Mouse (Mus musculus) mouse embryonic stem cell (cell line): ENCODE results near the gene Fntb.

Experiments used
- in situ Hi-C, 2 experiments: fragments of 300-500 bp; cut with MboI; formaldehyde crosslinking; loops; 1 replicate in 1 of 2; 3 replicates in 1 of 2; pipeline ENCODE4 v1.14.3; 2019 to 2020; ENCODE audit warnings: low sequenced_read_pairs in 2 of 2, low pct_unique_long_range_greater_than_20kb in 1 of 2, mixed read lengths in 1 of 2; ENCODE audit not compliant: unreplicated experiment in 1 of 2

Fntb gene

DNA sequence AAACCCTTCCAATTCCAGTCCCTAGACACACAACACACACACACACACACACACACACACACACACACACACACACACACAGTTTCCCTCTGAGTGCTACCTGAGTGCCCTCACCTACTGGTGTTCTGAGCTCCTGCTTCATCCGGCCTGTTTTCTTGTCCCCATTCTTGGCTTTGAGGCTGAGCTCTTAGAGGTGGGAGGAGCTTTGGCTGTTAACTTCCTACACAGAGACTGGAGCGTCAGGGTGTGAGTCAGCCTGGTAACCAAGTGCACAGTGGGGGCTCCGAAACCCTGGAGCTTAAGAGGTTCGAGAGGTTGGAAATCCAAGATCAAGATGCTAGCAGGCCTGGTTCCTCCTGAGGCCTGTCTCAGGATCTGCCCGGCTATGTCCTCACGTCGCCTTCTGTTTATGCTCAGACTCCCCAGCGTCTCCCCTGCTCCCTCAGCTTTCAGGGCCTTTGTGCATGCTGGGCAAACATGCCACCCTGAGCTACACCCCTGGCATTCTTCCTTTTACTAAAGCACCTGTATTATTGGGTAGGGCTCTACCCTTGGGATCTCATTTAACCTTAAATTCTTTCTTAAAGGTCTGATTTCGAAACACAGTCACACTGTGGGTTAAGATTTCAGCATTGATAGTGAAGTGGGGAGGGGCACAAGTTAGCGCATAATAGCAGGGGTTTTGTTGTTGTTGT is 102.3 kb downstream of the Fntb start:
- in situ Hi-C loops = no loop called here

DNA sequence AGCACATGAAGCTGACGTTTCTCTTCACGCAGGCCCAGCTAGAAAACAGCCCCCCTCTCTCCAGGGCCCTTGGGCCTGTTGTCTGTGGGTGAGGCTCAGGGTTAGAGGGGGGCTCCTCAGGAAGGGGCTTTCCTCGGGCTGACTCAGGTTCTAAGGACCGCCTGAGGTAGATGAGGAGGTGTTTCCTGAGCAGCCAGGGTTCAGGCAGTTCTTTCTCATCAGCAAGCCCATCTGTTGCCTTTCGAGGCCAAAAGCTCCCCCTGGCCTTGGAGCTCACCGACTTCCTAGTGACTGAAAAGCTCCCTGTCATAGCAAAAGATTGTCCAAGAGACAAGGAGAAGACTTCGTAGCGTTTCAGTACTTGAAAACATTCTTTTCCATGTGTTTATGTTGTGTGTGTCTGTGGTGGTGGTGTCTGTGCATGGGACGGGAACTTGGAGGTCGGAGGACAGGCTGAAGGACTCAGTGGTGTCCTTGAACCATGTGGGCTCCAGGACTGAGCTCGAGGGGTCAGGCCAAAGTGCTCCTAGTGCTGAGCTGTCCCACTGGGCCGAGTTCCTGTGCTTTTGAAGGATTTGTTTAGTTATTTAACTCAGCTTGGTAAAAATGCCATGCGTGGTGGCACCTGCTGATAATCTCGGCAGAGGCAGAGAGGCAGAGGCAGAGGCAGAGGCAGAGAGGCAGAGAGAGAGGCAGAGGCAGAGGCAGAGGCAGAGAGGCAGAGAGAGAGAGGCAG is 103.2 kb downstream of the Fntb start:
- in situ Hi-C loops = no loop called here

DNA sequence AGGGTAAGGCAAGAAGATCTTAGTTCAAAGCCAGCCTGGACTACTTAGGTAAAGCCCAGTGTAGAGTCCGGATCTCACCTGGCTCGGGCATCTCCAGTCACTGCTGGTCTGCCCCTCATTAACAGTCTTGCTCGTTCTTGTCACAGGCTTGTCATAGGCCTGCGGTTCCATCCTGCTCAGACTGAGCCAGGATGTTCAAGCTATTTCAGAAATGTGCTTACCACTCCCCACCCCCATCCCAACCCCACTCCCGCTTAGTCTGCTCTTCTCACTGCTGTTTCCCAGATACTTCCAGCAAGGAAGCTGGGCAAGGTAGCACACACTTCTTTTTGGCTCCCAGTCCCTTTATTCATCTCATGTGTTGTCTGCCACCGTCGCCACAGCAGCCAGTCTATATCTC is 104.2 kb downstream of the Fntb start:
- in situ Hi-C loops = no loop called here

DNA sequence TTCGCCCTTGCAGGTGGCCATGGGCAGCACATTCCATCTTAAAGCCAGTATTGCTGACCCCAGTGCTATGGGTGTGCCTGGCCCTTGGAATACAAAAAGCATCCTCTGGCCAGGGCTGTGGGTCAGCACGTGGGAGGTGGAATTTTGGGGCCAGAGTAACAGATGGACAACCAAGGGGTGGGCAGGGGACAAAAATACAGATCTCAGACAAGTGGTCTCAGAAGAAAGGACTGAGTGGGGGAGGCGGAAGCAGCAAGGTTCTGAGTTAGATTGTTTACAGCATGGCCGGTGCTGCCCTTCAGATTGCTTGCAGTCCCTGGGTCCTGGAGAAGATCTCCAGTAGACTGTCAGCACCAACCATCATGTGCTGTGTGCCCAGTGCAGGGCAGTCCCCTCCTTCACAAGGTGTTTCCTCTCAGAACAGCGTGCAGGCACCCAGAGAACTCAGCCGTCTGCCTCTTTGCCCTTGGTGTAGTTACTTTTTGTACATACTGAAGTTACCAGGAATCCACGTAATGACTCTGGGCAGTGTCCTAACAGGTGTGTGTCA is 107.5 kb downstream of the Fntb start:
- in situ Hi-C loops = no loop called here

DNA sequence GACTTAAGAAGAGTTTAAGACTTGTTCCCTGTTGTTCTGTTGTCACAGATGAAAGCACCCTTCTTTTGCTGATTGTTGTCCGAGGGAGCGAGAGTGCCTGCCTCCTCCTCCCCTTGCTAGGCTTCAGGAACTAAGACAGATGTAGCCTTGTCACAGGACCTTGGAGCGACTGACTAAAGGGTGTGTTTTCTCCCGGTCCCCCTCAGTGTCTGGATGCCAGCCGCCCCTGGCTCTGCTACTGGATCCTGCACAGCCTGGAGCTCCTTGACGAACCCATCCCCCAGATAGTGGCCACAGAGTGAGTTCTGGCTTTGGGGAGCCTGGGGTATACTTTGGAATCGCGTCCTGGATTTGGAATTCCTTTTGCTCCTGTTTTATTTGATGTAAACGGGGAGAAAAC is 109.4 kb downstream of the Fntb start:
- in situ Hi-C loops = no loop called here

DNA sequence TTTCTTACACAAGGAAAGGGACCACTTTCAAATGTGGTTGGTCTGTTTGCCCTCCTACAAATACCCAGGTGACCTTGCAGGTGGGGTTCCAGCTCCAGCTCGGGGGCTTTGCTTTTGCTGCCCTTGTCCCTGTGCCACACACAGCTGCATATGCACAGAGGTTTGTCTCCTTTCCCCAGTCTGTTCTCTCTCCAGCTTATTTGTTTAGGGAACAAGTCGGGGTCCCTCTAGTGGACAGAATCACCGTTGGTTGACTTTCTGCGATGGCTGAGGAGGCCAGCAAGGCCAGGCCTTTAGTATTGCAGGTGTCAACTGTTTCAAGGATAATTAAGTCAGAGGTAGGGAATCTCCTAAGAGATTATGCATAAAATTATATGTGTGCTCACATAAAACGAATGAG is 113.9 kb downstream of the Fntb start:
- in situ Hi-C loops = no loop called here

DNA sequence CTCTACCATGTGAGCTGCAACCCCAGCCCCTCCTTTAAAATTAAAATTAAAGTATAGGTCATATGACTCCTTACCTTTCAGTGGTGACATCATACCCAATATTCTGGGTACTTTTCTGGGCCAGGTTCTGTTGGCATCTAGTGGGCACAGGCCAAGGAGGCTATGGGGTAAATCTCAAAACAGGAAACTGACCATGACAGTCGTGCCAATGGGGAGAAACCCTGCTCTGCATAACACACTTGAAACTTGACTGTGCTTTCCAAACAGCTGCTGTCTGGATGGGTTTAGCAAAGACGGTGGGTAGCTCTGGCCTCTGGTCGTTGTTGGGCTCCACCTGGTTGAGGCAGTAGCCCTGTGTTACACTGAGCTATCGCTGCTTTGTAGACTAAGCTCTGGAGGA is 114.7 kb downstream of the Fntb start:
- in situ Hi-C loops = no loop called here

DNA sequence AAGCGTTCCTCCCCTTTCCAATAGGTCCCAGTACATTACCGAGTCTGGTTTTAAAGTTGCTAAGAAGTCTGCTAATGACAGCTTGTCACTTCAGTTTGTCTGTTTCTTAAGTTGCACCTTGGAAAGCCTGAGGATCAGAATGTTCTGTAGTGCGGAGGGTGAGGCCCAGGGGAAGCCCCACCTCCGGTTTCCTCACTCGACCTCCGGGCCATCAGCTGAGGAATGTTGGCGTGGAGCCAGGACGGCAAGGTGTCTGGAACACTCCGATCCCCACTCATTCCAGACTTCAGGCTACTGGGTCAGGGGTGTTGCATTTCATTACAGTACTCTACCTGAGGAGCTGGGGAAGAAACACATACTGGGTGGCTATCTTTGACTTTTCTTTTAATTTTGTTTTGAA is 118.4 kb downstream of the Fntb start:
- in situ Hi-C loops = no loop called here

DNA sequence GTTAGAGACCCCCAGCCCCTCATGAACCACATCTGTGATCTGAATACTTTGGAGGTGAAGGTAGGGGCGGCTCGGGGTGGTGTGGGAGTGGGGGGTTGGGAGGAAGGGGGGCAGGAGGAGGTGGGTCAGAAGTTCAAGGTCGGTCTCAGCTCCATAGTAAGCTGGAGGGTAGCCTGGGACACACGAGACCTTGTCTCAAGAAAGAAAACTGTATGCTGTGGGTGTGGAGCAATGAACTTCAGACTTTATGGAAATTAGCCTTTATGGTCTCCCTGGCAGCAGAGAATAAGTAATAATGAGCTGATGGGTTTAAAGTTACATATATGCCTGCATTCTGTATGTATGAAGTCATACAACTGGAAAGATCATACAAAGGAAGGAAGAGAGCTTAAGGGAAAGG is 119.7 kb downstream of the Fntb start:
- in situ Hi-C loops = no loop called here

DNA sequence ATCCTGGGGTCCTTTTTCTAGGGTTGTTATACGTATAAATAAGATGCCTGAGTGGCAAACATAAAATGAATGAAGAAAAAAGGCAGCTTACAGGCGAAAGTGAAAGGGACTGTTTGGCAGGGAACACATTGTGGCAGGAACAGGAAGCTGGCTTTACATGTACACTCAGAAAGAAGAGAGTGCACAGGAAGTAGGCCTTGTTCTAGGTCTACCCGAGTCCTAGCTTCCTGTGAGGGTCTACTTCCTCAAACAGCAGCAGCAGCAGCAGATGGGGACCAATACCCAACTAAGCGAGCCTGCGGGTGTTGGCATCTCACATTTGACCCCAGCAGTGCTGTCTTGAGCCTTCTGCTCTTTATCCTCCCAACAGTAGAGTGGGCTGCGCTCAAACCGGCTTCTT is 121.4 kb downstream of the Fntb start:
- in situ Hi-C loops = no loop called here

DNA sequence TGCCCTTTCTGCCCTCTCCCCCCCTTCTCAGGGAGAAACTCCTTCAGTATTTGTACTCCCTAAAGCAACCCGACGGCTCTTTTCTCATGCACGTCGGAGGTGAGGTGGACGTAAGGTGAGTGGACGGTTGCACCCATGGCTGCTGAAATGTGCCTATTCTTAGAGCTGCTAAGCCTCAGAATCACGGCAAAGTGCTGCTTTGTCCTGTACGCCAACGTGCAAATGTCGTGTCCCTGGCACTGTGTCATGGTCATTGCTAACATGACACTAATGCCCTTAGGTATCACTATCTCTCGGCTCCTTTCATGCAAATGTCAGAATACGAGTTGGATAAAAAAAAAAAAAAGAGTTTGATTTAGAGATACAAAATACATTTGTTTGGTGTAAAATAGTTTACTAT is 122.6 kb downstream of the Fntb start:
- in situ Hi-C loops = no loop called here

DNA sequence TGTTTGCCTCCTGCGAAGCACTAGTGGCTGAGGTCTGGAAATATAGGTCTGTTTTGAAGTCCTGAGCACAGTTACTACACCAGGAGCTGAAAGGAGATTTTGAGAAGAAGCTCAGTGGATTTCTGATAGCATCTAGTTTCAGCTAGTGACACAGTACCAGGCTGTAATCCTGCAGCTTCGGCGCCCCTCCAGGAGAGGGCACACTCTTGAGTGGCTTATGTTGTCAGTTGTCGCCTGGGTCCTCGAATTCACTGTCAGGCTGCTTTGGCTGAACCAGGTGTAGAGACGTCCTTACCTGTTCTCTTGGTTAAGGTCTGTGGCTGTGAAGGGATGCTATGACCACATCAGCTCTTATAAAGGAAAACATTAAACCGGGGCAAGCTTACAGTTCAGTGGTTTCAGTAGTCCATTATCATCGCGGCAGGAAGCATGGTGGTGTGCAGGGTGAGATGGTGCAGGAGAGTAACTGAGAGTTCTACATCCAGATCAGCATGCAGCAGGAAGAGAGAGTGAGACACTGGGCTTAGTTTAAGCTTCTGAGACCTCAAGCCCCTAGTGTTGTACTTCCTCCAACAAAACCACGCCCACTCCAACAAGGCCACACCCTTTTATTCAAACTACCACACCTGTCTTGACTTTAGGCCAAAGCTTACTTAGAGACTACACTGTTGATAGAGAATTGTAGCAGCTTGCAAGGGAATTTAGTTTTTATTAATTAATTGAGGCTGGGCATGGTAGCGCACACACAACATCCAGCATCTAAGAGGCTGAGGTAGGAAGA is 124.2 kb downstream of the Fntb start:
- in situ Hi-C loops = no loop called here

DNA sequence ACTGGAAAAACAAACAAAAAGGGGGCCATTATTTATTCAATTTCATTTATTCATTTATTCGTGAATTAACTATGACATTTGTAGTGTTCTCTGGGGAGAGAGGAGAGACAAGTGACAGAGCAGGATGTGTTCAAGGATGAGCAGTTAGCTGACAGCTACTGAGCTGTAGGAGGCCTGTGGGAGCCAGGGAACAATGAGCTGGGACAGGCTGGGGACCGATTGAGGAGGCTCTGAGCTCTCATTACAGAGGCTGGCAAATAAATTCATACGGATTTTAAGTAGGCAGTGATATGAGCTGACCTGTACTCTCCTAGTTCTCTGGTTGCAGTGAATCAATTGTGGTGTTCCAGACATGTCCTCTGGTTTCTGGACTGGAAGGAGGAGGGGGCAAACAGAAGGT is 125.8 kb downstream of the Fntb start:
- in situ Hi-C loops = no loop called here

DNA sequence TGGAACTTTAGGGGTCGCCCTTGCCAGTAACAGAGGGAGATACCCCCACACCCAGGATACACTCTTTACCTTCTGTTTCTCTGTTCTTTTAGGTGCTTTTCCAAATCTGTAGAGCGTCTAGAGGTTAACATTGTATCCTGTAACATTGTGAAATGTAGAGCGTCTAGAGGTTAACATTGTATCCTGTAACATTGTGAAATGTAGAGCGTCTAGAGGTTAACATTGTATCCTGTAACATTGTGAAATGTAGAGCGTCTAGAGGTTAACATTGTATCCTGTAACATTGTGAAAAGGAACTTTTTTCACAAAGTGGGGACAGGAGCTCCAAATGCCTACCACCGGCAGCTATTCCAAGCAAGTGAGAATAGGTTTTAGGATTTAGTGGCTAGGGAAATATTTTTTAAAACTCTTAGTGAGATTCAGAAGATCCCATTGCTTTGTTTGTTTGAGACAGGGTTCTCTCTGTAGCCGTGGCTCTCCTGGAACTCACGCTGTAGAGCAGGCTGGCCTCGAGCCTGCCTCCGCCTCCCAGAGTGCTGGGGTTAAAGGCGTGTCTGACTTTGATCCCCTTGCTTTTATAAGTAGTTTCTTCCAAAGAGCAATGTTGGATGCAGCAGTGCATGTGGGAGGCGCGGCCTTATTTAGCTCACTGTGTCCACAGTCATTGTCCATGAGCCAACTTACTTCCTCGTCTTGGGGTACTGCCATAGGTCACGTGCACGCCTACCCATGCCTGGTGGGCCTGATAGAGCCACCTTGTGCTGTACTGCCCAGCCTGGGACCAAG is 127.7 kb downstream of the Fntb start:
- in situ Hi-C loops = no loop called here

DNA sequence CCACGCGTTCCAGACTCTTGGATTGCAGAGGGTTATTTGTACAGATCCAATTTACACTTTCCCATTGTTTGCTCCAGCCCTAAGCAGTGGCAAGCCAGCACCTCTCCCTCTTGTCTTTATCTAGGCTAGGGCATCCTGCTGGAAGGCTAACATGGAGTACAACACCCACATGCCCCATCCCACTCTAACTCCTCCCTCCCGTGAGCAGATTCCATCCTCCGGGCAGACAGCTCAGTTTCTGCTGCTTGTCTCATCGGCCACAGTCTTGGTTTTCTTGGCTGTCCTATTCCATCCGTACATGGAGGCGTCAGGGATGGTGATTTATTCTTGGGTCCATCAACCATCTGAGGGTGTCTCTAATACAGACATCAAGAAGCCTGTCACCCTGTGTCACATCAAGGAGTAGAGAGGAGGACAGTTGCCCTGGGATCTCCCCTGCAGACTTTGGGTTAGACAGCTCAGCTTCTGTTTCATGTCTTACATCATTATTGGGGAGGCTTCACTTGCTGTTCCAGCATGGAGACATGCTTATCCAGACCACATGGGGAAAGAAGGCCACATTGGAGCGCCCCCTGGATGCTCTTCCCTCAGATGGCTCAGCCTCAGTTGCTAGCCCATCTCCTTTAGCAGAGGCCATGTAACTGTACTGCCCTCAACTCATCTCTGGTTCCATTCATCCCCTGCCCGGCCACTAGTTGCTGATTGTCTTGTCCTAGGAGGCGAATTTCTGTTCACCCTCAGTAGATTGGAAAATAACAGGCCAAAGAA is 129.6 kb downstream of the Fntb start:
- in situ Hi-C loops = no loop called here

DNA sequence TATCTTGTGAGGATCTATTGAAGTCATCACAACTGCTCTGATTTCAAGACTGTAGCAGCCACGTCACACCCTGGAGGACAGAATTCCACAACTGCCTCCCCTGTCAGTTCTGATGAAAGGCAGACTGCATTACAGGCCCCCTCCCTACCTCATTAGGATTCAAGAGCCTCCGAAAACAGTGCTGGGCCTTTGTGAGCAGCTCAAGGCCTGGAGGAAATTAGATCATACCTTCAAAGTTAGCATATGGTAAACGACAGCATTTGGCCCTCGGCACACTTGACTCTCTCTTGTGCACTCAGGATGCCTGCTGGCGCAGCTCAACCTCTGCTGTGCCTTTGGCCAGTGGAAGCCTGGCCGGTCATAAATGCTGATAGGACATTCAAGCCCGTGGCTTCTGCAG is 130.4 kb downstream of the Fntb start:
- in situ Hi-C loops = no loop called here

DNA sequence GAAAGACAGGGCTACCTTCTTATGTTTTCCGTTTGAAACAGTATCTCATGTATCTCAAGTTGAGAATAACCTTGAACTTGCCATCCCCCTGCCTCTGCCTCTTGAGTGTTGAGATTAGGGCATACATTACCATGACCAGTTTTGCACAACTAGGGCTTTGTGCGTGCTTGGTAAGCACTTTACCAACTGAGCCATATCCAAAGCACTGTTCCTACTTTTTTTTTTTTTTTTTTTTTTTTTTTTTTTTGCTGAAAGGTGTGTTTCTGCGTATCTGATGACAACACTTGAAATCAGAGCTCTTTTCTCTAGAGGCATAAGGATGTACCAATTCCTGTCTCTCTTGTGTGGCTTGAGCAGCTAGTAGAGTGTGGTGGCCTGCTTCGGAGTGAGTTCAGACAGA is 131.2 kb downstream of the Fntb start:
- in situ Hi-C loops = no loop called here

DNA sequence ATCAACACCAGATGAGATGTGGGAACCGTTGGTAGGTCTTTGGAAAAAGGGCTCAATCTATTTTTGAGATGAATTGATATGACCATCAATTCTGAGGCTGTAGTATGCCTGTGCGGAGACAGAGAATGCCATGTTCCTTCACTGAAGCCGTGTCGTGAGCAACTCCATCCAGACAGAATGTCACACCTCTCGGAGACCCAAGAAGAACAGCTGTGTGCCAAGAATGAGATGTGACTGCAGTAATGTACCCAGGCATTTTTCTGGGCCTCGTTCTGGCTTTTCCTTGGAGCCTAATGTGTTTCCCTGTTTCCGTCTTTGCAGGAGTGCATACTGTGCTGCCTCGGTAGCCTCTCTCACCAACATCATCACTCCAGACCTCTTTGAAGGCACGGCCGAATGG is 131.6 kb downstream of the Fntb start:
- in situ Hi-C loops = no loop called here
